Mouse (Mus musculus): Measurements from ENCODE around the gene Samd9l. TPM values are rescaled to one million over a fixed set of nuclear protein-coding genes. Genes with fewer than 3 reads are reported as not detected.
"Not testable (repeated sequence)": the region's sequence is repeated elsewhere in the genome, so short reads cannot be mapped to it uniquely, and the experiment has no call there.

Samd9l gene
- 1.2 and 1.9 TPM in 2 replicates for polyA plus RNA-seq (2015; fragmentation: Nextera tagmentation; extraction: Ambion mirVana)

GRCm38 (mm10) chr6:3399340-3400068, at the start of gene Samd9l:
TSS of gene Samd9l (minus strand) at chr6:3399572.
- not testable (repeated sequence) for ATAC-seq (ENCODE audit: low FRiP score); H3K4me2 ChIP-seq; H3K36me3 ChIP-seq; H3K27ac ChIP-seq (replicated peaks); H3K4me3 ChIP-seq (replicated peaks); H3K4me1 ChIP-seq; H3K9ac ChIP-seq (replicated peaks); H3K9me3 ChIP-seq (replicated peaks); H3K27me3 ChIP-seq (replicated peaks)
- WGBS = 49% methylated on average over 4 of the region's 4 CpGs

- peak; percentile 70 for ATAC-seq (ENCODE audit: low FRiP score)
- H3K27me3 ChIP-seq (replicated peaks) = no peaks in the 10 kb centered on the region
- WGBS = 5% methylated on average over 5 of the region's 5 CpGs
Measured at GRCm38 (mm10) chr6:3447404-3447803, 48.0 kb upstream of the Samd9l start.

GRCm38 (mm10) chr6:3443905-3444304, 44.5 kb upstream of the Samd9l start:
- Histone ChIP-seq H3K9me3 (replicated peaks) (no peaks in the 10 kb centered on the region), H3K4me3 (replicated peaks) (no peak overlapping the region), H3K27ac (replicated peaks) (no peak overlapping the region)

More at GRCm38 (mm10) chr6:3447404-3447803, 48.0 kb upstream of the Samd9l start:
- Histone ChIP-seq H3K27ac (replicated peaks) (no peak overlapping the region), H3K4me3 (replicated peaks) (no peak overlapping the region), H3K4me2 (no peak overlapping the region), H3K36me3 (no peaks in the 10 kb centered on the region), H3K4me1 (no peaks in the 10 kb centered on the region), H3K9ac (replicated peaks) (no peak overlapping the region), H3K9me3 (replicated peaks) (no peaks in the 10 kb centered on the region)

GRCm38 (mm10) chr6:3436087-3436486, 36.7 kb upstream of the Samd9l start:
- Histone ChIP-seq H3K4me1 (no peaks in the 10 kb centered on the region), H3K9me3 (replicated peaks) (no peaks in the 10 kb centered on the region), H3K27ac (replicated peaks) (no peak overlapping the region), H3K4me3 (replicated peaks) (no peak overlapping the region), H3K9ac (replicated peaks) (no peak overlapping the region), H3K27me3 (replicated peaks) (no peaks in the 10 kb centered on the region), H3K36me3 (no peaks in the 10 kb centered on the region), H3K4me2 (no peak overlapping the region)
- no peak for ATAC-seq (ENCODE audit: low FRiP score)

More at GRCm38 (mm10) chr6:3443905-3444304, 44.5 kb upstream of the Samd9l start:
- H3K36me3 ChIP-seq = no peaks in the 10 kb centered on the region
- no peak overlapping the region for H3K4me2 ChIP-seq
- WGBS = 38% methylated on average over 1 of the region's 1 CpGs
- no peaks in the 10 kb centered on the region for H3K27me3 ChIP-seq (replicated peaks)
- H3K9ac ChIP-seq (replicated peaks) = no peak overlapping the region
- ATAC-seq (ENCODE audit: low FRiP score) = no peak
- H3K4me1 ChIP-seq = no peaks in the 10 kb centered on the region

GRCm38 (mm10) chr6:3430976-3431375, 31.6 kb upstream of the Samd9l start:
- not testable (repeated sequence) for H3K9ac ChIP-seq (replicated peaks); H3K4me2 ChIP-seq; H3K36me3 ChIP-seq; H3K4me1 ChIP-seq; H3K4me3 ChIP-seq (replicated peaks); H3K27me3 ChIP-seq (replicated peaks); H3K27ac ChIP-seq (replicated peaks); H3K9me3 ChIP-seq (replicated peaks); ATAC-seq (ENCODE audit: low FRiP score)
- whole genome bisulfite sequencing = 87% methylated on average over 2 of the region's 2 CpGs

- ATAC-seq (ENCODE audit: low FRiP score) = no peak
- H3K9ac ChIP-seq (replicated peaks) = no peak overlapping the region
- 89% methylated on average over 1 of the region's 1 CpGs for WGBS
Measured at GRCm38 (mm10) chr6:3427047-3427446, 27.7 kb upstream of the Samd9l start.

GRCm38 (mm10) chr6:3425333-3425732, 26.0 kb upstream of the Samd9l start:
- H3K9ac ChIP-seq (replicated peaks); H3K27ac ChIP-seq (replicated peaks); H3K4me1 ChIP-seq; H3K9me3 ChIP-seq (replicated peaks); ATAC-seq (ENCODE audit: low FRiP score); H3K4me2 ChIP-seq; H3K36me3 ChIP-seq; H3K4me3 ChIP-seq (replicated peaks); H3K27me3 ChIP-seq (replicated peaks): not testable (repeated sequence)

More at GRCm38 (mm10) chr6:3427047-3427446, 27.7 kb upstream of the Samd9l start:
- Histone ChIP-seq H3K4me1 (no peaks in the 10 kb centered on the region), H3K27ac (replicated peaks) (no peak overlapping the region), H3K36me3 (no peaks in the 10 kb centered on the region), H3K4me2 (no peak overlapping the region), H3K9me3 (replicated peaks) (no peaks in the 10 kb centered on the region), H3K27me3 (replicated peaks) (no peaks in the 10 kb centered on the region), H3K4me3 (replicated peaks) (no peak overlapping the region)

GRCm38 (mm10) chr6:3424613-3425277, 25.4 kb upstream of the Samd9l start:
- H3K4me3 ChIP-seq (replicated peaks); H3K27me3 ChIP-seq (replicated peaks); H3K9ac ChIP-seq (replicated peaks); H3K4me1 ChIP-seq; ATAC-seq (ENCODE audit: low FRiP score); H3K36me3 ChIP-seq; H3K4me2 ChIP-seq; H3K9me3 ChIP-seq (replicated peaks); H3K27ac ChIP-seq (replicated peaks): not testable (repeated sequence)
- 33% methylated on average over 1 of the region's 4 CpGs for whole genome bisulfite sequencing

- H3K4me3 ChIP-seq (replicated peaks); H3K27me3 ChIP-seq (replicated peaks); H3K4me1 ChIP-seq; H3K4me2 ChIP-seq; H3K9ac ChIP-seq (replicated peaks); ATAC-seq (ENCODE audit: low FRiP score); H3K27ac ChIP-seq (replicated peaks); H3K9me3 ChIP-seq (replicated peaks); H3K36me3 ChIP-seq: not testable (repeated sequence)
- 90% methylated on average over 5 of the region's 7 CpGs for WGBS
Measured at GRCm38 (mm10) chr6:3397182-3397906, 2.0 kb downstream of the Samd9l start.

- H3K36me3 ChIP-seq; H3K4me1 ChIP-seq; H3K27me3 ChIP-seq (replicated peaks); ATAC-seq (ENCODE audit: low FRiP score); H3K27ac ChIP-seq (replicated peaks); H3K9ac ChIP-seq (replicated peaks); H3K4me3 ChIP-seq (replicated peaks); H3K4me2 ChIP-seq; H3K9me3 ChIP-seq (replicated peaks): not testable (repeated sequence)
- WGBS = 76% methylated on average over 4 of the region's 4 CpGs
Measured at GRCm38 (mm10) chr6:3395921-3396611, 3.3 kb downstream of the Samd9l start.

GRCm38 (mm10) chr6:3389995-3390394, 9.4 kb downstream of the Samd9l start:
- whole genome bisulfite sequencing = 97% methylated on average over 1 of the region's 1 CpGs
- ATAC-seq (ENCODE audit: low FRiP score) = no peak
- H3K27me3 ChIP-seq (replicated peaks) = no peaks in the 10 kb centered on the region

More at GRCm38 (mm10) chr6:3389995-3390394, 9.4 kb downstream of the Samd9l start:
- no peak overlapping the region for H3K9ac ChIP-seq (replicated peaks)
- H3K4me2 ChIP-seq = no peak overlapping the region
- H3K4me3 ChIP-seq (replicated peaks) = no peak overlapping the region
- H3K36me3 ChIP-seq = no peaks in the 10 kb centered on the region
- no peaks in the 10 kb centered on the region for H3K9me3 ChIP-seq (replicated peaks)
- H3K4me1 ChIP-seq = no peaks in the 10 kb centered on the region
- H3K27ac ChIP-seq (replicated peaks) = no peak overlapping the region

Data from neural tube, embryonic 15.5 days (tissue).